Mouse (Mus musculus) bone marrow macrophage, adult 2 months (primary cell): ENCODE measurements around the gene Ccdc38.

Experiments used
- CTCF ChIP-seq: IDR thresholded peaks from 2 replicates; pipeline ENCODE4 v1.5.1; 2012; ENCODE audit warnings: low read depth, mild to moderate bottlenecking, low read length, moderate library complexity
- POLR2A ChIP-seq: IDR thresholded peaks from 2 replicates; pipeline ENCODE4 v1.6.1; 2012; ENCODE audit warnings: mild to moderate bottlenecking, low read depth, low read length, borderline replicate concordance

GRCm38 (mm10) chr10:93539775-93540430 is 529 bp upstream of the Ccdc38 start, which contains the start of gene Amdhd1:
- peak; percentile 44; the same call in 1 of the 2 replicates for TF ChIP-seq CTCF
- no peak for TF ChIP-seq POLR2A
